Mouse (Mus musculus) forelimb bud, embryonic 11.5 days (tissue): ENCODE data around the gene Nfrkb.

Experiments used
- DNase-seq: peaks from one replicate; pipeline ENCODE4 v3.0.0-alpha.2; 2012; ENCODE audit warnings: low read depth, low spot score

Gene Nfrkb

GRCm38 (mm10) chr9:31385947-31386354, at the start of gene Nfrkb:
TSS of gene Nfrkb (plus strand) at chr9:31386192.
- peak; percentile 90 for DNase-seq

DNA sequence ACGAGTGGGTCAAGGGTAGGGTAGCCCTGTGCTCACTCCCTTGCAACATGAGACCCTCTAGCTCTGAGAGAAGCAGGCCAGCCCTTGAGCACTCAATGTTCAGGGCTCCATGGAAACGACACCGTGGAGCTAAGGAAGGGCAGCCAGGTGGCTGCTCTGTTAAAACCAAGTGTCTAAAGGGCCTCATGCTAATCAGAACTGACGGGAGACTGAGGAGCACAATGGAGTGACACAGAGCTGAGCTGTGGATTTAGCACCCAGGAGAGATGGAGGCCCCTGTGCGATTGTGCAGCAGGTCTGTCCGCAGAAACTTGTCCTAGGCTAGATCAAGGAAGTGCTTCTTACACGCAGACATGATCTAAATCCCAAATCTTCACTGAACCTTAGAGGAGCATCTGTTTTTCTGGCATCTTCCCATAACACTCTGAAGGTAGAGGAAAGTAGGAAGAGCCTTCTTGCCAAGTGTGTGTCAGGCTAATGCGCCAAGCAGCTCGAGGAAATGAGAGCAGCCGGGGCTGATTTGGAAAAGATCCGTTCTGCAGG, 41.6 kb upstream of the Nfrkb start:
- DNase-seq: no peak

DNA sequence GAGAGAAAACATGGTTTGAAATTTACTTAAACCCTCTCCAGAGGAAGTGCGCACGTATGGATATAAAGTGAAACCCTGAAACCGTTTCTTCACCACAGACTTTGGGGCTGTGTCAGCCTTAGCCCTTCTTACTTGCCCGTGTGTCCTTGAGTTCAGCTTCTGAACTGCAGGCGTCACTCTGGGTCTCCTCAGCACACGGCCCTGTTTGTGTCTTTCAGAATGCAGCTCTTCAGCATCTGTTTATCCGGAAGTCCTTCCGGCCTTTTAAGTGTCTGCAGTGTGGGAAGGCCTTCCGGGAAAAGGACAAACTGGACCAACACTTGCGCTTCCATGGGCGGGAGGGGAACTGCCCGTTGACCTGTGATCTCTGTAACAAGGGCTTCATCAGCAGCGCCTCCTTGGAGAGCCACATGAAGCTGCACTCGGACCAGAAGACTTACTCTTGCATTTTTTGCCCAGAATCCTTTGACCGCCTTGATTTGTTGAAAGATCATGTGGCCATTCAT, 39.4 kb upstream of the Nfrkb start:
- DNase-seq: no peak

GRCm38 (mm10) chr9:31348458-31348857, 37.5 kb upstream of the Nfrkb start:
- DNase-seq: no peak

DNA sequence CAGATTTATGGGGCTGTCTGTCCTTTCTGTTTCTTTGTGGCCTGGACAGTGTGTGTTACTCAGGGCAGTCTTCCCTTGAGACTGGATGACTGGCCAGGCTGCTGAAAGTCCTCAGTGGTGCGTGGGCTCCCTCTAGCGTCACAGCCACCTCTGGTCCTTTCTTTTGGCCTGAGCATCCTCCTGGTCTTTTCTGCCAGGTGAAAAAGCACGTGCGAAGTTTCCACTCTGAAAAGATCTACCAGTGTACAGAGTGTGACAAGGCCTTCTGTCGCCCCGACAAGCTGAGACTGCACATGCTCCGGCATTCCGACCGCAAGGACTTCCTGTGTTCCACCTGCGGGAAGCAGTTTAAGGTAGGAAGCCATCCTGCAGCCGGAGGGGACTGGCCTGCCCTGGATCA, 37.1 kb upstream of the Nfrkb start:
- DNase-seq: peak; percentile 57

GRCm38 (mm10) chr9:31352716-31353115, 33.3 kb upstream of the Nfrkb start:
- DNase-seq: no peak

GRCm38 (mm10) chr9:31353518-31353917, 32.5 kb upstream of the Nfrkb start:
- no peak for DNase-seq

GRCm38 (mm10) chr9:31354051-31354450, 31.9 kb upstream of the Nfrkb start:
- DNase-seq: no peak

- no peak for DNase-seq
Observed at GRCm38 (mm10) chr9:31363698-31364609, 22.0 kb upstream of the Nfrkb start.

DNA sequence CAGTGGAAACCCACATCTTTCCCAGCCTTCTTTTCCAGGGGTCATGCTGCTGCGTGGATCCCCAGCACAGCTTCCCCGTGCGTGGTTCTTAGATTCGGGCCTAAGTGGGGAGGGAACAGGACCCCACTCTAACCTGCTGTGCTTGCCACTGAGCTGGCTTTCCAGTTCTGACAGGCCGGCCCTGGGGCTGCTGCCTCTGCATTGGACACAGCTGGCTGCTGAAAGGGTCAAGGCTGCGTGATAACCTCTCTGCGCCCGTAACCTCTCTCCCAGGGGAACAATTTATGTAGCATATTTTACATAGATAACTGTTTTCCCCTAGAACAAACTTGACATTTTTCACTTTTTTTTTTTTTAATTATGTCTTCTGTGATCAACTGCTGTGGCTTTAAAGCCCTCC, 20.9 kb upstream of the Nfrkb start:
- DNase-seq: no peak

DNA sequence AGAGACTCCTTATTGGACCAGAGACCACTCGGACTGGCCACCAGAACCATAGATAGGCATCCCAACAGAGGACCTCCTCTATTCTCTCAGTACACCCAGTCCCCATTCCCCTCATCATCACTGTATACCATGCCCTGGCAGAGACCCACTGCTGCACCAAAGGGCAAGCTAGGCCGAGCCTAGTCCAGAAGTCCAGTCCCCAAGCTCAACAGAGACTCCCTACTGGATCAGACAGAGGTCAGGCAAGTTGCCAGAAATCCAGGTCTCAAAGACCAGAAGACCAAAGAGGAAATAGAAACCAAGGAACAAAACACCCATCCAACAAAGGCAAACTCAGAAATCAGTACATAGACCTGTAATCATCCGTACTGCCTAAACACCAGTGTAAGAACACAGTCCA, 14.3 kb upstream of the Nfrkb start:
- no peak for DNase-seq

DNA sequence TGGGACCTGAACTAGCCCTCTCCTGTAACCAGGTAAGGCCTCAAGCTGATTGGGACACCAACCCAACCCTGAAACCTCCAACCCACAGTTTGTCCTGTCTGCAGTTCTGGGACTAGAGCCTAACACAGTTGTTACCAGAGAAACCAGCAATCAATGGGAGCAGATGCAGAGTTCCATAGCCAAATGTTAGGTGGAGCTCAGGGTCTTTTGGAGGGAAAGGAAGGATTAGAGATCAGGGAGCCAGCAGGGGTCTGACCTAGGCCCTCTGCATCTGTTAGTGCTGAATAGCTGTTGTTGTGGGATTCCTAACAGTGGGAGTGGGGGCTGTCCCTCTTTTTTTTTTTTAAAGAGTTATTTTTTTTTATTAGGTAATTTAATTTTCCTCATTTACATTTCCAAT, 9.3 kb upstream of the Nfrkb start:
- DNase-seq: no peak

- no peak for DNase-seq
Observed at GRCm38 (mm10) chr9:31384786-31385499, 1.0 kb upstream of the Nfrkb start.

- DNase-seq: no peak
Observed at GRCm38 (mm10) chr9:31385500-31385869, 507 bp upstream of the Nfrkb start.

GRCm38 (mm10) chr9:31386368-31387180, 582 bp downstream of the Nfrkb start:
- no peak for DNase-seq

DNA sequence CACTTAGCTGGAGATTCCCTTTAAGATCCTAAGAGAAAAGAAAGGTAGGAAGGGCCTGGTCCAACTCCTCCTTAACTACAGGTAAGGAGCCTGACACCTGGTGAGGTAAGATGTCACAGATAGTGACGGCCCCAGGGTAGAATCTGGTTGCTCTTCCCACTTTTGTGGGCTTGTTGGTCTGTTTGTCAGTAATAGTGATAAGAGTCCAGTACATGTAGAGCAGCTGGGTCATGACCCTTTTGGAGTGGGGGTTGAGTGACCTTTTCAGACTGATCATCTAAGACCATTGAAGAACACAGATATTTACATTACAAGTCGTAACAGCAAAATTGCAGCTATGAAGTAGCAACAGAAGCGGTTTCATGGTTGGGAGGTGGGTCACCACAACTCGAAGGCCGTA, 1.2 kb downstream of the Nfrkb start:
- no peak for DNase-seq

DNA sequence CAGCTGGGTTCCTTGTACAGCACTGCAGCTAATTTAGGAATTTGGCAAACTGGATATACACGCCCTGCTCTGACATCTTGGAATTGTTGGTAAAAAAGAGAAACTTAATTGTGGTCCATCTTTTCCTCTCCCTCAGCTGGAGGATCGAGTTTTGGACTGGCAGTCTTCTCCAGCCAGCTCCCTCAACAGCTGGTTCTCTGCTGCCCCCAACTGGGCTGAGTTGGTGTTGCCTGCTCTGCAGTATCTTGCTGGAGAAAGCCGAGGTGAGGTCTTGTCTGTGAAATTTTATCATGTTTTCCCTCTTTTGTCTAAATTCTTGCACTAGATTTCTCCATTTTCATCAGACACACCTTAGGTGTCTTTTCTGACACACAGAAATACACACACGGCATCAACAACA, 14.4 kb downstream of the Nfrkb start:
- peak; percentile 46 for DNase-seq

DNA sequence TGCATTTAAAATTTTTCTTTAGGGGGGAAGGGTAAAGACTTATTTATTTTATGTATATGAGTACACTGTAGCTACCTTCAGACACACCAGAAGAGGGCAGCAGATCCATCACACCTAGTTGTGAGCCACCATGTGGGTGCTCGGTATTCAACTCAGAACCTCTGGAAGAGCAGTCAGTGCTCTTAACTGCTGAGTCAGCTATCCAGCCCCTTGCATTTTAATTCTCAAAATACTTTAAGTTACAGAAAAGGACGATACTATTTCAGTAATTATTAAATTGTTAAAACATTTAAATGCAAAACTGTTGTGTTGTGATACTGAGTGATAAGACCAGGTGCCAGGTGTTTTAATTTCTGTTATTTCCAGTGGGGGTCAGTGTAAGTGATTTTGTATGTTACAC, 18.3 kb downstream of the Nfrkb start:
- DNase-seq: no peak

GRCm38 (mm10) chr9:31405217-31405616, 19.2 kb downstream of the Nfrkb start:
- peak; percentile 20 for DNase-seq

GRCm38 (mm10) chr9:31412165-31412564, 26.2 kb downstream of the Nfrkb start:
- no peak for DNase-seq

GRCm38 (mm10) chr9:31418821-31419220, 32.8 kb downstream of the Nfrkb start:
- DNase-seq: no peak

DNA sequence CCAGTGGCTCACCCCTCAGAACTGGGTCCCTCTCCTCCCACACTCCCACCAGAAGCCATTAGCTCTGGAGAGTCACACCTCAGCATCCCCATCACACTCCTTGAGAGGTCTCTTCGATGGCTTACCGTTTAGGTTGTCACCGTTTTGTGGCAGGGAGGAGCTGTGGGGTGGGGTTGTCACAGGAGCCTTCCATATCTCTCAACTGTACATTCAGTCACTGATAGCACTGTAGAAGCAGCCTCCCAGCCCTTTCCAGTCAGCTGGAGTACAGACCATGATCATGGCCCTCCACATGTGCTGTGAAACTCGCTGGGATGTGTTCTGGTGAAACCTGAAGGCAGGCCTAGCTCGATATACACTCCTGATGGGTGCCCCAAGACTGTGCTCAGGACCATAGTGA, 36.2 kb downstream of the Nfrkb start:
- no peak for DNase-seq
